Mouse (Mus musculus): ENCODE measurements around the gene Gpr137.

Gene Gpr137

GRCm38 (mm10) chr19:6920741-6921636 lies 21.3 kb downstream of the Gpr137 start:
- DNase-seq = peak; percentile 87

- peak; percentile 82 for DNase-seq
Observed at GRCm38 (mm10) chr19:6919876-6920740, 22.2 kb downstream of the Gpr137 start.

- peak; percentile 50 for DNase-seq
Observed at GRCm38 (mm10) chr19:6919431-6919830, 22.8 kb downstream of the Gpr137 start.

- DNase-seq = peak; percentile 28
Observed at GRCm38 (mm10) chr19:6918321-6918720, 24.0 kb downstream of the Gpr137 start.

- peak; percentile 26 for DNase-seq
Observed at GRCm38 (mm10) chr19:6916496-6916895, 25.8 kb downstream of the Gpr137 start.

GRCm38 (mm10) chr19:6915276-6915675 lies 27.0 kb downstream of the Gpr137 start:
- peak; percentile 9 for DNase-seq

- peak; percentile 27 for DNase-seq
Observed at GRCm38 (mm10) chr19:6914540-6914939, 27.7 kb downstream of the Gpr137 start.

- DNase-seq = peak; percentile 45
Observed at GRCm38 (mm10) chr19:6913991-6914390, 28.3 kb downstream of the Gpr137 start.

- DNase-seq = peak; percentile 16
Observed at GRCm38 (mm10) chr19:6913036-6913435, 29.2 kb downstream of the Gpr137 start.

- DNase-seq = peak; percentile 45
Observed at GRCm38 (mm10) chr19:6912205-6912970, 29.9 kb downstream of the Gpr137 start.

GRCm38 (mm10) chr19:6911101-6912074 lies 30.9 kb downstream of the Gpr137 start:
- DNase-seq = peak; percentile 60

GRCm38 (mm10) chr19:6910306-6910705 lies 32.0 kb downstream of the Gpr137 start:
- DNase-seq = peak; percentile 79

- DNase-seq = peak; percentile 93
Observed at GRCm38 (mm10) chr19:6909507-6910289, 32.6 kb downstream of the Gpr137 start, which contains the start of the genes Trmt112 and Prdx5. Gene Trmt112, plus strand, starts transcription at chr19:6909698. Gene Prdx5, minus strand, starts transcription at chr19:6910106.

- no peak for DNase-seq
Observed at GRCm38 (mm10) chr19:6909021-6909420, 33.3 kb downstream of the Gpr137 start.

GRCm38 (mm10) chr19:6907811-6908540 lies 34.3 kb downstream of the Gpr137 start:
- peak; percentile 36 for DNase-seq

- peak; percentile 47 for DNase-seq
Observed at GRCm38 (mm10) chr19:6907094-6907493, 35.2 kb downstream of the Gpr137 start.

GRCm38 (mm10) chr19:6906199-6906598 lies 36.1 kb downstream of the Gpr137 start:
- peak; percentile 26 for DNase-seq

- peak; percentile 11 for DNase-seq
Observed at GRCm38 (mm10) chr19:6905498-6906159, 36.7 kb downstream of the Gpr137 start.

- no peak for DNase-seq
Observed at GRCm38 (mm10) chr19:6904846-6905245, 37.4 kb downstream of the Gpr137 start.

Measured in cerebellum, adult 11-12 months (tissue).